Mouse (Mus musculus): ENCODE data around the gene Wdr89. TPM values are rescaled to one million over a fixed set of nuclear protein-coding genes. Genes with fewer than 3 reads are reported as not detected.

Wdr89 gene
- polyA plus RNA-seq, 1 experiment from 2014 or later: 7.0 TPM

GRCm38 (mm10) chr12:75664516-75664810 is 4.9 kb downstream of the Wdr89 start:
- no peak overlapping the region for H3K4me3 ChIP-seq
- 25% methylated on average over 6 of the region's 6 CpGs for WGBS
- no peak overlapping the region for H3K27ac ChIP-seq
- no peak overlapping the region for H3K4me2 ChIP-seq (replicated peaks)
- no peaks in the 10 kb centered on the region for H3K27me3 ChIP-seq (replicated peaks)
- ATAC-seq (ENCODE audit: low FRiP score, low read depth): no peak
- no peaks in the 10 kb centered on the region for H3K9me3 ChIP-seq
- H3K36me3 ChIP-seq: no peaks in the 10 kb centered on the region
- H3K9ac ChIP-seq: no peak overlapping the region
- H3K4me1 ChIP-seq: peaks cover 5% of the 10 kb centered on the region; the same call in 1 of the 2 replicates

- H3K4me1 ChIP-seq: peaks cover 3% of the 10 kb centered on the region; the same call in 1 of the 2 replicates
- ATAC-seq (ENCODE audit: low FRiP score, low read depth): no peak
- H3K27ac ChIP-seq: no peak overlapping the region
- no peak overlapping the region for H3K4me3 ChIP-seq
- 38% methylated on average over 13 of the region's 13 CpGs for WGBS
- H3K9me3 ChIP-seq: no peaks in the 10 kb centered on the region
- no peak overlapping the region for H3K4me2 ChIP-seq (replicated peaks)
- H3K36me3 ChIP-seq: no peaks in the 10 kb centered on the region
- no peaks in the 10 kb centered on the region for H3K27me3 ChIP-seq (replicated peaks)
- H3K9ac ChIP-seq: no peak overlapping the region
These were observed 5.5 kb downstream of the Wdr89 start for GRCm38 (mm10) chr12:75663646-75664515.

- no peak overlapping the region for H3K4me3 ChIP-seq
- no peak overlapping the region for H3K9ac ChIP-seq
- no peak for ATAC-seq (ENCODE audit: low FRiP score, low read depth)
- no peak overlapping the region for H3K27ac ChIP-seq
- H3K27me3 ChIP-seq (replicated peaks): no peaks in the 10 kb centered on the region
- H3K4me2 ChIP-seq (replicated peaks): no peak overlapping the region
- no peaks in the 10 kb centered on the region for H3K36me3 ChIP-seq
- no peaks in the 10 kb centered on the region for H3K9me3 ChIP-seq
- 92% methylated on average over 1 of the region's 1 CpGs for WGBS
- no peaks in the 10 kb centered on the region for H3K4me1 ChIP-seq
These were observed 7.0 kb downstream of the Wdr89 start for GRCm38 (mm10) chr12:75662376-75662775.

- WGBS: 79% methylated on average over 6 of the region's 6 CpGs
- H3K9ac ChIP-seq: no peak overlapping the region
- no peaks in the 10 kb centered on the region for H3K36me3 ChIP-seq
- H3K4me2 ChIP-seq (replicated peaks): no peak overlapping the region
- no peak overlapping the region for H3K27ac ChIP-seq
- H3K27me3 ChIP-seq (replicated peaks): no peaks in the 10 kb centered on the region
- ATAC-seq (ENCODE audit: low FRiP score, low read depth): no peak
- no peak overlapping the region for H3K4me3 ChIP-seq
- H3K9me3 ChIP-seq: no peaks in the 10 kb centered on the region
- H3K4me1 ChIP-seq: no peaks in the 10 kb centered on the region
These were observed 10.9 kb downstream of the Wdr89 start for GRCm38 (mm10) chr12:75658403-75658802.

- no peaks in the 10 kb centered on the region for H3K9me3 ChIP-seq
- no peak overlapping the region for H3K27ac ChIP-seq
- ATAC-seq (ENCODE audit: low FRiP score, low read depth): no peak
- H3K4me2 ChIP-seq (replicated peaks): no peak overlapping the region
- H3K4me1 ChIP-seq: no peaks in the 10 kb centered on the region
- H3K4me3 ChIP-seq: no peak overlapping the region
- no peak overlapping the region for H3K9ac ChIP-seq
- no peaks in the 10 kb centered on the region for H3K27me3 ChIP-seq (replicated peaks)
- WGBS: 53% methylated on average over 3 of the region's 3 CpGs
- H3K36me3 ChIP-seq: no peaks in the 10 kb centered on the region
These were observed 12.8 kb downstream of the Wdr89 start for GRCm38 (mm10) chr12:75656580-75656979.

- no peak for ATAC-seq (ENCODE audit: low FRiP score, low read depth)
- Histone ChIP-seq H3K4me3 (no peak overlapping the region), H3K27ac (no peak overlapping the region), H3K27me3 (replicated peaks) (no peaks in the 10 kb centered on the region), H3K4me2 (replicated peaks) (no peak overlapping the region), H3K9ac (no peak overlapping the region), H3K36me3 (no peaks in the 10 kb centered on the region), H3K9me3 (no peaks in the 10 kb centered on the region), H3K4me1 (no peaks in the 10 kb centered on the region)
- 78% methylated on average over 3 of the region's 3 CpGs for WGBS
These were observed 15.0 kb downstream of the Wdr89 start for GRCm38 (mm10) chr12:75654247-75654801.

- no peaks in the 10 kb centered on the region for H3K9me3 ChIP-seq
- H3K4me2 ChIP-seq (replicated peaks): no peak overlapping the region
- no peak for ATAC-seq (ENCODE audit: low FRiP score, low read depth)
- no peaks in the 10 kb centered on the region for H3K27me3 ChIP-seq (replicated peaks)
- H3K4me1 ChIP-seq: no peaks in the 10 kb centered on the region
- H3K4me3 ChIP-seq: no peak overlapping the region
- H3K27ac ChIP-seq: no peak overlapping the region
- 91% methylated on average over 2 of the region's 2 CpGs for WGBS
- no peak overlapping the region for H3K9ac ChIP-seq
- H3K36me3 ChIP-seq: no peaks in the 10 kb centered on the region
These were observed 19.6 kb downstream of the Wdr89 start for GRCm38 (mm10) chr12:75649706-75650093.

- H3K9me3 ChIP-seq: no peaks in the 10 kb centered on the region
- no peaks in the 10 kb centered on the region for H3K36me3 ChIP-seq
- 72% methylated on average over 12 of the region's 12 CpGs for WGBS
- peak; percentile 41; the same call in 1 of the 2 replicates for ATAC-seq (ENCODE audit: low FRiP score, low read depth)
- no peak overlapping the region for H3K4me2 ChIP-seq (replicated peaks)
- H3K27me3 ChIP-seq (replicated peaks): no peaks in the 10 kb centered on the region
- no peak overlapping the region for H3K27ac ChIP-seq
- H3K9ac ChIP-seq: no peak overlapping the region
- H3K4me3 ChIP-seq: no peak overlapping the region
- H3K4me1 ChIP-seq: no peaks in the 10 kb centered on the region
These were observed 20.2 kb downstream of the Wdr89 start for GRCm38 (mm10) chr12:75649058-75649705.

- H3K9ac ChIP-seq: no peak overlapping the region
- no peak overlapping the region for H3K27ac ChIP-seq
- no peaks in the 10 kb centered on the region for H3K36me3 ChIP-seq
- no peak overlapping the region for H3K4me2 ChIP-seq (replicated peaks)
- no peak overlapping the region for H3K4me3 ChIP-seq
- H3K4me1 ChIP-seq: no peaks in the 10 kb centered on the region
- no peaks in the 10 kb centered on the region for H3K27me3 ChIP-seq (replicated peaks)
- WGBS: 56% methylated on average over 12 of the region's 12 CpGs
- no peak for ATAC-seq (ENCODE audit: low FRiP score, low read depth)
- no peaks in the 10 kb centered on the region for H3K9me3 ChIP-seq
These were observed 21.1 kb downstream of the Wdr89 start for GRCm38 (mm10) chr12:75648281-75648680.

GRCm38 (mm10) chr12:75647663-75648062 is 21.7 kb downstream of the Wdr89 start:
- H3K36me3 ChIP-seq: no peaks in the 10 kb centered on the region
- no peaks in the 10 kb centered on the region for H3K9me3 ChIP-seq
- WGBS: 84% methylated on average over 2 of the region's 2 CpGs
- H3K4me2 ChIP-seq (replicated peaks): no peak overlapping the region
- no peak overlapping the region for H3K9ac ChIP-seq
- no peak overlapping the region for H3K27ac ChIP-seq
- H3K4me1 ChIP-seq: no peaks in the 10 kb centered on the region
- no peaks in the 10 kb centered on the region for H3K27me3 ChIP-seq (replicated peaks)
- no peak overlapping the region for H3K4me3 ChIP-seq
- no peak for ATAC-seq (ENCODE audit: low FRiP score, low read depth)

- no peaks in the 10 kb centered on the region for H3K36me3 ChIP-seq
- no peak overlapping the region for H3K9ac ChIP-seq
- H3K4me2 ChIP-seq (replicated peaks): no peak overlapping the region
- no peaks in the 10 kb centered on the region for H3K27me3 ChIP-seq (replicated peaks)
- H3K4me1 ChIP-seq: no peaks in the 10 kb centered on the region
- H3K4me3 ChIP-seq: no peak overlapping the region
- no peaks in the 10 kb centered on the region for H3K9me3 ChIP-seq
- H3K27ac ChIP-seq: no peak overlapping the region
- no peak for ATAC-seq (ENCODE audit: low FRiP score, low read depth)
- 100% methylated on average over 1 of the region's 1 CpGs for WGBS
These were observed 23.6 kb downstream of the Wdr89 start for GRCm38 (mm10) chr12:75645780-75646179.

- Histone ChIP-seq H3K9me3 (no peaks in the 10 kb centered on the region), H3K4me1 (no peaks in the 10 kb centered on the region), H3K27me3 (replicated peaks) (no peaks in the 10 kb centered on the region), H3K4me2 (replicated peaks) (no peak overlapping the region), H3K36me3 (no peaks in the 10 kb centered on the region), H3K27ac (no peak overlapping the region), H3K9ac (no peak overlapping the region), H3K4me3 (no peak overlapping the region)
- 100% methylated on average over 1 of the region's 1 CpGs for WGBS
- ATAC-seq (ENCODE audit: low FRiP score, low read depth): no peak
These were observed 27.6 kb downstream of the Wdr89 start for GRCm38 (mm10) chr12:75641726-75642125.

Data from neural tube, embryonic 12.5 days (tissue).